ENCODE assay signal across 8 mouse cellular contexts in the genomic region with DNA sequence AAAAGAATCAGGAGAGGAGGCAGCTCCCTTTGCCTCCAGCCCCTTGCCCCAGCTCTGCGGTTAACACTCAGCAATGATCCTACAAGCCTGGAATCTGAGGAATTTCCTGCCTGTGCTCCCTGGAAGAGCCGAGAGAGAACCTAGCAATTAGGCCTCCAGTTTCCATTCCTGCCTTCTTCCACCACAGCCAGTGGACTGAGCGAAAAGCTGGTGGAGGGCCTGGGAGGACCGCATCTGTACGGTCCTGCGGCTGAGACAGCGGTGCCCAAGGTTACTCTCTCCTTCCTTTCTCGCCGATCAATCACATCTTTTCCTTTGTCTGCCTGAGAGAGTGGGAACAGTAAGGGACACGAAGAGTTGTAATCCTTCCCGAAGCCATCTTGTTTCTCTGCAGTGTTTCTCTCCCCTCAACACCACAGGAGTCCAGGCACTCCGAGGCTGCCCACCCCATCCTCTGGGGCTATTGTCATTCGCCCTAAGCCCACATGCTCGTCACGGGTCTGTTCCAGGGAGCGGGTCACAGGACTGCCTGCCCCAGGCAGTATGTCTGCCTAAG. TPM values are rescaled to one million over a fixed set of nuclear protein-coding genes. Genes with fewer than 3 reads are reported as not detected.
DNase-seq lines count a peak whose midpoint lies in the region; TF ChIP-seq lines count a peak whose summit lies in the region.

No protein-coding gene starts in this region.

- intact Hi-C loops in left cerebral cortex, adult 2 months (cut with DNase I) = no loop called here
- intact Hi-C loops in left cerebral cortex, postnatal 14 days (cut with DNase I) = no loop called here

- H3K27ac ChIP-seq in left cerebral cortex, adult 2 months = peak overlapping the region; percentile 18; the same call in 1 of the 2 replicates

- no peak overlapping the region for H3K4me3 ChIP-seq in left cerebral cortex, adult 2 months

- no peak for DNase-seq in left cerebral cortex, adult 2 months (ENCODE audit: extremely low spot score in 1 of 2, low spot score in 2 of 2)
- no peak for DNase-seq in left cerebral cortex, postnatal 14 days (ENCODE audit: low spot score in 2 of 2)
- peak; percentile 70 to 81 for DNase-seq in heart, adult 18-20 months
- DNase-seq in kidney, adult 9 months = peak; percentile 50
- peak; percentile 58 for DNase-seq in lung, postnatal 14 days
- DNase-seq in frontal cortex, postnatal 10 days (ENCODE audit: low spot score in 2 of 2) = no peak
- DNase-seq in spleen, postnatal 4 days (ENCODE audit: low spot score in 2 of 2) = no peak
- DNase-seq in layer of hippocampus, adult 9-10 months (ENCODE audit: low spot score) = no peak

- no peak for TF ChIP-seq CTCF in left cerebral cortex, adult 2 months (IDR thresholded peaks at IDR 0.05)

RNA-seq across cellular contexts. Expression of a gene that starts 23.8 kb away (rescaled TPM):
- 1 to 10 TPM; 4.3 to 4.9 TPM for total RNA-seq in left cerebral cortex, adult 2 months (2021)
- total RNA-seq in left cerebral cortex, postnatal 14 days (2021) = 1 to 10 TPM; 4.2 to 5.2 TPM
- 1 to 10 TPM; 5.4 to 6.3 TPM for total RNA-seq in heart, adult 18-20 months (2021)

Comparison
In these comparisons a context has a peak if more than half of its experiments do, and no peak if none do; other contexts are left out.
1. DNase-seq: peak in heart, adult 18-20 months (2 of 2), kidney, adult 9 months (single experiment) and lung, postnatal 14 days (single experiment); none in left cerebral cortex, adult 2 months (0 of 2), left cerebral cortex, postnatal 14 days (0 of 2), frontal cortex, postnatal 10 days (0 of 2), spleen, postnatal 4 days (0 of 2) and layer of hippocampus, adult 9-10 months (single experiment).